Mouse (Mus musculus) adrenal gland (tissue): ENCODE measurements at regions not wholly inside any gene's neighbourhood (a gene's known extent, or its start where the extent isn't known, plus 50 kb on each side); places are given as distances from the start of the nearest gene placed in this dataset.

ENCODE experiments used
- intact Hi-C: fragments of 180-260 bp; cut with DNase I; formaldehyde crosslinking; loops from one replicate; pipeline ENCODE4 v1.15.1; 2025

GRCm38 (mm10) chr11:19736926-19737325 lies 187.2 kb upstream of the Spred2 start:
- intact Hi-C loops: no loop called here

GRCm38 (mm10) chr11:19737331-19737730 lies 186.8 kb upstream of the Spred2 start:
- intact Hi-C loops: no loop called here

GRCm38 (mm10) chr11:19737807-19738206 lies 186.4 kb upstream of the Spred2 start:
- intact Hi-C loops: no loop called here

- intact Hi-C loops: no loop called here
Measured at GRCm38 (mm10) chr11:19739527-19740151, 184.5 kb upstream of the Spred2 start.

GRCm38 (mm10) chr11:19740562-19740961 lies 183.6 kb upstream of the Spred2 start:
- intact Hi-C loops: no loop called here

GRCm38 (mm10) chr11:19747097-19747972 lies 176.8 kb upstream of the Spred2 start:
- intact Hi-C loops: no loop called here

- intact Hi-C loops: no loop called here
Measured at GRCm38 (mm10) chr11:19747973-19748559, 176.1 kb upstream of the Spred2 start.

GRCm38 (mm10) chr11:19758892-19759291 lies 165.3 kb upstream of the Spred2 start:
- intact Hi-C loops: no loop called here

- intact Hi-C loops: loop anchor here (5.0 to 10.0 kb wide), 3 partner anchors 736 to 939 kb away; no protein-coding TSS in a partner anchor
Measured at GRCm38 (mm10) chr11:19760861-19761693, 163.1 kb upstream of the Spred2 start.

GRCm38 (mm10) chr11:19761694-19761976 lies 162.5 kb upstream of the Spred2 start:
- intact Hi-C loops: loop anchor here (5.0 to 10.0 kb wide), 3 partner anchors 737 to 939 kb away; no protein-coding TSS in a partner anchor

GRCm38 (mm10) chr11:19767316-19767715 lies 156.9 kb upstream of the Spred2 start:
- intact Hi-C loops: loop anchor here (10.0 kb wide), 1 partner anchor 743 kb away; no protein-coding TSS in a partner anchor

GRCm38 (mm10) chr11:19767871-19768270 lies 156.3 kb upstream of the Spred2 start:
- intact Hi-C loops: loop anchor here (10.0 kb wide), 1 partner anchor 743 kb away; no protein-coding TSS in a partner anchor

GRCm38 (mm10) chr11:19768962-19769361 lies 155.2 kb upstream of the Spred2 start:
- intact Hi-C loops: loop anchor here (10.0 kb wide), 1 partner anchor 744 kb away; no protein-coding TSS in a partner anchor

GRCm38 (mm10) chr11:19774010-19774409 lies 150.2 kb upstream of the Spred2 start:
- intact Hi-C loops: no loop called here

GRCm38 (mm10) chr11:19775741-19776140 lies 148.4 kb upstream of the Spred2 start:
- intact Hi-C loops: no loop called here

GRCm38 (mm10) chr11:19776473-19777200 lies 147.5 kb upstream of the Spred2 start:
- intact Hi-C loops: no loop called here

- intact Hi-C loops: no loop called here
Measured at GRCm38 (mm10) chr11:19778191-19778590, 146.0 kb upstream of the Spred2 start.

GRCm38 (mm10) chr11:19785110-19785509 lies 139.1 kb upstream of the Spred2 start:
- intact Hi-C loops: no loop called here

GRCm38 (mm10) chr11:19796950-19797670 lies 127.1 kb upstream of the Spred2 start:
- intact Hi-C loops: no loop called here

- intact Hi-C loops: no loop called here
Measured at GRCm38 (mm10) chr11:19809359-19809758, 114.8 kb upstream of the Spred2 start.
